Mouse (Mus musculus): ENCODE data around the gene Bcl11a.

DNA sequence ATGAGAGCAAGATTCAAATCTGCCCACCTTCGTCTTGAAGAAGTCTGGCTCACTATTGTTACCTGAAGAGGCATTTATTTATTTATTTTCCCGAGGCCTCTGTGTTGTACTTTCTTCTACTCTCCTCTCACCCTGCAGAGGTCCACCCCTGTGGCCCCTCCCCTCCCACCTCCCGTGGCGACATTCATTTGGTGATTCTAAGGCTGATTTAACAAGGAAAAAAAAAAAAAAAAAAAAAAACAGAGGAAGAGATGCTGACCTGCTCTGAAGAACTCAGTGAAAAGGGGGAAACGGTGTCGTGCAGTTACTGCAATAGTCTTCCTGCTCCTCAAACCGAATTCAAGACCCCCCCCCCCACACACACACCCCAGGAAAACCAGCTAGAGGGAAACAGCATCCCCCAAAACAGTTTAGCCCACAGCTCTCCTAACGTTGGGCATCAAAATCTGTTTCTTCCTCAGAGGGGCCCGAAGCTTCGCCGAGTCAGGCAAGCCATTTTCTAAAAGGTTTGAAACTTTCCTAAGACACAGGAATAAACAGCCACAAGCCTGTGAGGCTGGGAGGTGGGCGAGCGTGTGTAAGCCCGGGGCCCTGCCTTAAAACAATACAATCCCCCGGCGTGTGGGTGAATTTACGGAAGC, 2.2 kb upstream of the Bcl11a start:
- TF ChIP-seq POLR2A (IDR thresholded peaks at IDR 0.05; ENCODE audit: control insufficient read depth, low read depth, low read length) = no peak
- TF ChIP-seq CTCF (IDR thresholded peaks at IDR 0.05; ENCODE audit: control insufficient read depth, insufficient read depth, insufficient replicate concordance, low read depth, low read length) = no peak
